Comparison of ENCODE assay signal across 8 mouse cellular contexts in genomic region chr14:25464611-25465307, GRCm38 (mm10). TPM values are rescaled to one million over a fixed set of nuclear protein-coding genes. Genes with fewer than 3 reads are reported as not detected.
DNase-seq lines count a peak whose midpoint lies in the region; ATAC-seq lines count a peak whose summit lies in the region.

No protein-coding gene starts in this region.

- no peak overlapping the region for H3K9ac ChIP-seq in intestine, embryonic 15.5 days
- no peak overlapping the region for H3K9ac ChIP-seq in midbrain, embryonic 15.5 days

- no peaks in the 10 kb centered on the region for H3K9me3 ChIP-seq in heart, embryonic 10.5 days
- H3K9me3 ChIP-seq in intestine, embryonic 15.5 days: no peaks in the 10 kb centered on the region
- no peaks in the 10 kb centered on the region for H3K9me3 ChIP-seq in midbrain, embryonic 15.5 days

- no peaks in the 10 kb centered on the region for H3K36me3 ChIP-seq in heart, embryonic 10.5 days
- H3K36me3 ChIP-seq in intestine, embryonic 15.5 days: no peaks in the 10 kb centered on the region
- no peaks in the 10 kb centered on the region for H3K36me3 ChIP-seq in midbrain, embryonic 15.5 days (replicated peaks)

- H3K27ac ChIP-seq in heart, embryonic 10.5 days: peak overlapping the region; percentile 80; the same call in 1 of the 2 replicates
- H3K27ac ChIP-seq in intestine, embryonic 15.5 days: peak overlapping the region; percentile 81
- H3K27ac ChIP-seq in midbrain, embryonic 15.5 days: peak overlapping the region; percentile 34; the same call in 1 of the 2 replicates

- peak overlapping the region; percentile 16 for H3K4me3 ChIP-seq in heart, embryonic 10.5 days
- H3K4me3 ChIP-seq in intestine, embryonic 15.5 days (replicated peaks): no peak overlapping the region
- no peak overlapping the region for H3K4me3 ChIP-seq in midbrain, embryonic 15.5 days

- H3K27me3 ChIP-seq in heart, embryonic 10.5 days (ENCODE audit: insufficient read depth, poor library complexity, severe bottlenecking): no peaks in the 10 kb centered on the region
- no peaks in the 10 kb centered on the region for H3K27me3 ChIP-seq in intestine, embryonic 15.5 days (replicated peaks)
- H3K27me3 ChIP-seq in midbrain, embryonic 15.5 days (replicated peaks): no peaks in the 10 kb centered on the region

- WGBS in heart, embryonic 10.5 days: 32% methylated on average over 8 of the region's 8 CpGs
- 47% methylated on average over 8 of the region's 8 CpGs for WGBS in intestine, embryonic 15.5 days
- WGBS in midbrain, embryonic 15.5 days: 24% methylated on average over 8 of the region's 8 CpGs

- intact Hi-C loops in heart, postnatal 10 days (cut with DNase I): loop anchor here (1.0 kb wide), 1 partner anchor 23 kb away; no protein-coding TSS in a partner anchor

- peak; percentile 85 for DNase-seq in heart, embryonic 10.5 days (ENCODE audit: low spot score)
- no peak for DNase-seq in heart, postnatal 10 days
- DNase-seq in NIH3T3 (ENCODE audit: low read depth): peak; percentile 47
- DNase-seq in testis, postnatal 14 days (ENCODE audit: low spot score): no peak
- no peak for DNase-seq in layer of hippocampus, postnatal 25 days (ENCODE audit: extremely low spot score in 1 of 2, low spot score in 1 of 2)
- DNase-seq in right cerebral cortex, postnatal 4 days: no peak

- peak overlapping the region; percentile 33 for H3K4me2 ChIP-seq in intestine, embryonic 15.5 days (replicated peaks)
- peak overlapping the region; percentile 74 for H3K4me2 ChIP-seq in midbrain, embryonic 15.5 days

- peak; percentile 70 for ATAC-seq in intestine, embryonic 15.5 days
- no peak for ATAC-seq in midbrain, embryonic 15.5 days (replicated peaks)

- H3K4me1 ChIP-seq in heart, embryonic 10.5 days: peaks cover 92% of the 10 kb centered on the region
- peaks cover 82% of the 10 kb centered on the region for H3K4me1 ChIP-seq in intestine, embryonic 15.5 days (replicated peaks)
- H3K4me1 ChIP-seq in midbrain, embryonic 15.5 days: peaks cover 85% of the 10 kb centered on the region

RNA-seq across cellular contexts. Expression of gene Zmiz1, which starts 5.8 kb away (rescaled TPM):
- polyA plus RNA-seq in heart, embryonic 10.5 days (2016; fragmentation: Nextera tagmentation; extraction: Ambion mirVana): 38.1 and 45.8 TPM in 2 replicates
- 10 to 100 TPM; 70.9 to 72.0 TPM for total RNA-seq in heart, postnatal 10 days (2021)
- 26.3 and 28.0 TPM in 2 replicates for polyA plus RNA-seq in intestine, embryonic 15.5 days (2015; fragmentation: Nextera tagmentation; extraction: Ambion mirVana)
- 77.3 and 78.8 TPM in 2 replicates for polyA plus RNA-seq in midbrain, embryonic 15.5 days (2015; fragmentation: Nextera tagmentation; extraction: Ambion mirVana)
- 100 to 1,000 TPM in 1 of 2 experiments, 10 to 100 TPM in 1; 82.5 to 105 TPM for total RNA-seq in layer of hippocampus, postnatal 25 days (2021)

Comparison
In these comparisons a context has a peak if more than half of its experiments do, and no peak if none do; other contexts are left out.
1. DNase-seq: peak in heart, embryonic 10.5 days (single experiment) and NIH3T3 (single experiment); none in heart, postnatal 10 days (0 of 2), testis, postnatal 14 days (single experiment), layer of hippocampus, postnatal 25 days (0 of 2) and right cerebral cortex, postnatal 4 days (single experiment).
2. Peak in every context shown above with its lines, with median percentiles within 50 percentile points of each other: H3K27ac ChIP-seq.